Mouse (Mus musculus) small intestine, adult 2 months (tissue): ENCODE data around the gene Srgap2.

Source experiments
- CTCF ChIP-seq: fragments of 200-500 bp; IDR thresholded peaks from 2 replicates; pipeline ENCODE4 v1.5.1; 2012; ENCODE audit warnings: low read depth, mild to moderate bottlenecking, control low read depth, inconsistent platforms, low read length, moderate library complexity, mixed read lengths; ENCODE audit not compliant: insufficient replicate concordance, insufficient read length; ENCODE audit errors: extremely low read depth
- POLR2A ChIP-seq: fragments of 200-500 bp; IDR thresholded peaks from 2 replicates; pipeline ENCODE4 v1.6.1; 2012; ENCODE audit warnings: low read depth, mild to moderate bottlenecking, control low read depth, inconsistent platforms, low read length, moderate library complexity

DNA sequence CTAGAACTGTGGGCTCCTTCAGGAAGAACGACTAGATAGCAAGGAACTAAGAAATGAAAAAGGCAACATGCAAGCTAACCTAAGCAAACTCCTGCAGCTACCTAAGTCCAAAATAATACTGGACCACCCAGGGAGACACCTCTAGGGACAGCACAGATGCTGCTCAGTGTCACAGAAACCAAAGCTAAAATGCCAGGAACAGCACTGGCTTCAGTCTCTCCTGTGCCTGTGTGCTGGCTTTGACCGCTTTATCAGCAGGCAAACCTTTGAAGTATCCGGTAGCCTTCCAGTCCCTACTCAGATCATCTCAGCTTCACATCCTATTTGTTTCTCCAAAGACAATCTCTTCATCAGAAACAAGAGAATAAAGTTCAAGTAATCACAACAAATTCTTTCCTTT is 123.6 kb downstream of the Srgap2 start:
- TF ChIP-seq POLR2A (no peak), CTCF (no peak)
